Mouse (Mus musculus) gastrocnemius, postnatal 25 days (tissue): ENCODE data around the gene Tcf7. TPM values are rescaled to one million over a fixed set of nuclear protein-coding genes. Genes with fewer than 3 reads are reported as not detected.
A peak's percentile ranks its signal among the peaks of the same experiment; 100 is the strongest.

ENCODE experiments used
- DNase-seq: peaks from one replicate; pipeline ENCODE4 v3.0.0; 2022
- total RNA-seq, 2 experiments: library from RNA; stranded (reverse); gene quantifications; 1 replicate in 1 of 2; 2 replicates in 1 of 2; pipeline ENCODE4 v1.2.3; 2021

Tcf7 gene
- total RNA-seq, 2 experiments from 2014 or later, result 0.36 to 1.0 TPM

DNA sequence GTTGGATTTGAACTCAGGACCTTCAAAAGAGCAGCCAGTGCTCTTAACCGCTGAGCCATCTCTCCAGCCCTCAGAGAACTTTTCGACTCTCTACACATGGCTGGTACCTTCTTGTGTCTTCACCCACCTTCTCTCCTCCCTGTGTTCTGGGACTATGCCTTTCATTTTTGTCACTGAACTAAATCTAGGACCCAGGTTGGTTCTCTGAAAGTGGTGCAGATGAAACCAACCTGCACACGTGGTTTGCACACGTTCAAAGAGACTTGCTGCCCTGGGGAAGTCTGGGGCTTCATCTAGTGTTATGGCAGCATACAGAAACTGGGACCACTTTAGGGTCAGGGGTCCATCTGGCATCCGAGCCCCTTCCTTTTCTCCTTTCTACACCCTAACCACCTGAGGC lies 15.5 kb downstream of the Tcf7 start:
- no peak for DNase-seq

DNA sequence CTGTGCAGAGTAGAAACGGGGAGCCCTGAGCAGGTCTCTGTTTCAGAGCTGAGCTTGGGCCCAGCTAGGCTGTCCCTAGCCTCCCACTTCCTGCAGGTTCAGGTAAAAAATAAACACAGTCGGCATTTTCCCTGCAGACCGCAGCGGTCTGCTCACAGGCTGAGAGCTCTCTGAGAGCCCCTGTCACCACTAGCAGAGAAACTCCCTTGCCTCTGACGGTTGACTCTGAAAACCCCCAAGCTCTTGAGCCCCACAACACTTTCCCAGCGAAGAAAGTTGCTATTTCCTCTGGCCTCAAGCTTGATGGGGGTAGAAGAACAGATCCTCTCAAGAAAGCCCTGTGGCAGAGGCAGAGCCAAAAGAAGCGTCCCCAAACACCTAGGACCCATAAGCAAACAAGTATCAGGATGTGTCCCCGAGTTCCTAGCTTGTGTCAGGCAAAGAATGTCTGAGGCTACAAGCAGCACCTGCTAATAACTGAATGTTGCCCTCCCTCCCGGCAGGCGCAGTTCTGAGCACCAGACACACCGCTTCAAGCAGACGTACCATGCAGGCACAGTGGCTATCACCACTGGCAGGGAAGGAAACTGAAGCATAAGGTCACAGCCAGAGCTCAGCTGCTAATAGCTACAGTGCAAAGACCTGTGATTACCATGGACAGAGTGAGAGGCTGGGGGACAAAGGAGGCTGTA lies 17.1 kb downstream of the Tcf7 start:
- peak; percentile 5 for DNase-seq

GRCm38 (mm10) chr11:52264871-52265270 lies 17.9 kb downstream of the Tcf7 start:
- DNase-seq, result peak; percentile 6

DNA sequence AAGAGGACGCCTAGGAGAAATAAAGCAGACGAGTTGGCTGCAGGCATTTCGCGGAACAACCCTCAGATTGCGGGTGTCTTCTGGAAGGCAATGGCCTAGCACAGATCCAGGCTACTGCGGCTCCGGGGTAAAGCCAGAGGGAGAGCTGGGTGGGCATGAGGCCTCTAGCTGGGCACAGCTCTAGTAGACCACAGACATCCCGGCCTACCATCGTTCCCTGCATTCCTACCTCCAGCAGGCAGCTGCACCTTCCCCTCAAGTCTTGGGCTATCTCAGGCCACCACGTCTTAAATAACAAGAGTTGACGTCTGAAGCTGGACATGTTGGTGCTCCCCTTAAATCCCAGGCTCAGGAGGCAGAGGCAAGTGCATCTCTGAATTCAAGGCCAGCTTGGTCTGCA lies 20.5 kb downstream of the Tcf7 start:
- DNase-seq, result peak; percentile 1

- peak; percentile 51 for DNase-seq
Measured at GRCm38 (mm10) chr11:52261937-52262336, 20.9 kb downstream of the Tcf7 start.

DNA sequence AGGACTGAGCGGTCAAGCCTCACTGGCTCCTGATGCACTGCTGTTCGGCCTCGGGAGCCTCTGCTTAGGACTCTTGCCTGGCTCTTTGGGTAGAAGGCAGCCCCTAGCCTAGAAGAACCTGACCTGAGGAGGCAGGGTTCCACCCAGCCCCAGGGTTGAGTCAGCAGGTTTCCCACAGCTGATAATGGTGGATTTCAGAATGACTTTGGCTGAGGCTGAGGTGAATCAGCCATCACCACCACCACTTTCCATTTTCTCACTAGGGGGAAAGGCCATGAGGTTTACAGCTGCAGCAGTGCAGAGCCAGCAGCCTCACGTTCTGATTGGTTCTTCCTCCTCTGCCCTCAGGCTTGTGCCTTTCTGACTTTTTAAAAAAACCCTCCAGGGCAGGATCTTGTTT lies 21.9 kb downstream of the Tcf7 start:
- DNase-seq, result no peak

GRCm38 (mm10) chr11:52258711-52259110 lies 24.1 kb downstream of the Tcf7 start:
- no peak for DNase-seq

DNA sequence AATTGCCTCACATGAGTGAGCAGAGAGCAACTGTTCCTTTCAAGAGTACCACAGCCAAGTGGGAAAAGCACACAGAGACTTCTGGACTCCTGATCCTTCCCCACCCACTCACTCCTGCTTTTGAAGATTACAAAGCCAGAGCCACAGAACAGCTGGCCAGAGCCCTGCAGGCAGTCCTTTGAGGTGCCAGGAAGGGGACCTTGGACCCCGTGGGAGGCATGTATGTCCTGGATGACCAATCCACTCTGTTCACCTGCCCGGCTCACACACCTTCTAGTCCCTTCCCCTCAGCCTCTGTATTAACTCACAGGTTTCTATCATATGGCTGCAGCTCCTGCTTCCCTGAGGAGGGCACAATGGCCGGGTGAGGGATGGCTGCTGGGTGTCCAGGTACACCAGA lies 25.4 kb downstream of the Tcf7 start:
- no peak for DNase-seq

DNA sequence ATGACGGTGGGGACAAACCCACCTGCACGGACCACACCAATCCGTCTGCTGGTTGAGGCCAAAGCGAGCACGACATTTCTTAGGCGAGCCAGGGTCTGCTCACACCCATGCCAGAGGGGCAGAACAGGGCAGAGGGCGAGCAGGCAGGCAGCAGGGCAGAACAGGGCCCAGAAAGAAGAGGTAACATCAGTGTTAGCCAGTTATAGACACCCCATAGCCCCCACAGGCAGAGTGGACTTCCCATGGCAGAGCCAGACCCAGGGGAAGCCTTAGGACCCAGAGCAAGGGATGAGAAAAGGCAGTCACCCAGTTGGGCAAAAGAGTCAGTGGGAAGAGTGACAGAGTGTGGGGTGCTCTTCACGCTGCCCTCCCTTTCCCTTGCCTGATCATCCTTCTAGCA lies 27.7 kb downstream of the Tcf7 start:
- DNase-seq, result no peak

DNA sequence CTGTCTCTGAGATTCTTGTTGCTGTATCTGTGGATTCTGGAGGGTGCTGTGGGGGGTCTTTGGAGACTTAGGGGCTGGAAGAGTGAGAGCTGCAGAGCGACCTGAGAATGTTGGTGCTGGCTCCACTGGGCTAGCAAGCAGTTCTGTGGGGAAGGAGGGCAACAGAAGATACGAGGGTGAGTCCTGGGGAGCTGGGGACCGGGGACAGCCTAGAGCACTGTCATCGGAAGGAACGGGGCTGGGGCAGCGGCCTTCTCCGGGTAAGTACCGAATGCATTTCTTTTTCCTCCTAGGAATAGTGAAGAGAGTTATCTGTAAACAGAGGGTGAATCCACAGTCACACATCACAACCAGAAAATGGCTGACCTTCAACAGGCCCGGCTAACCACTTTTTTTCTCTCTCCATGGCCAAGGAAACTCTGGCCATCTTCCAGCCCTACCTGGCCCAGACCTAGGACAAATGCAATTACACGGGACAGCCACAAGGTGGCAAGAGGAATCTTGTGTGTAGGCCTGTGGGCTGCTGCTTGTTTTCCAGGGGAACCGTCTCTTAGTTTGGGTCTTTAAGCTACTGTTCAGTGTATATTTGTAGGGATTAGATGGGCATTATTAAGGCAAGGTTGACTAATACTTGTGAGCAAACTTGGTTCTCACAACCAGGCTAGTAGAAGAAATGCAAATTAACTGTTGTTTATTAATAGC lies 29.0 kb downstream of the Tcf7 start:
- DNase-seq, result peak; percentile 68

GRCm38 (mm10) chr11:52252692-52253091 lies 30.1 kb downstream of the Tcf7 start:
- no peak for DNase-seq

DNA sequence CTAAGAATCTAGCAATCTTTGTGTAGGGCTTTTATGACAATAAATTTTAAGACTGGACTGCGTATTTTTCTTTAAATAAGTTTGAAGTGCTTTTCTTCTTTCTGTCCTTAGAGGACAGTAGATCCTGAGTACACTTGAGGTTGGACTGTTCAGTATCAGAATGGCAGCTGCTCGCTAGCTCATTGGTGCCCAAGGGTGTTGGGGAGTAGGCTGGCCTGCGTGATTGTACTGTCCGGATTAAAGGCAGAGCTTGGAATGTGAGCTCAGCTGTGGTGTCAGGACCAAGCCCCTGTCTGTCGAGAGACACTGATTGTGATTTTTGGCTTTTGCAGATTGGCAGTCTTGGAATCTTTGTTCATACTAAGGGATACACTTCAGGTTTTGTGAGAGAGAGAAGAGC lies 31.0 kb downstream of the Tcf7 start:
- DNase-seq, result no peak

DNA sequence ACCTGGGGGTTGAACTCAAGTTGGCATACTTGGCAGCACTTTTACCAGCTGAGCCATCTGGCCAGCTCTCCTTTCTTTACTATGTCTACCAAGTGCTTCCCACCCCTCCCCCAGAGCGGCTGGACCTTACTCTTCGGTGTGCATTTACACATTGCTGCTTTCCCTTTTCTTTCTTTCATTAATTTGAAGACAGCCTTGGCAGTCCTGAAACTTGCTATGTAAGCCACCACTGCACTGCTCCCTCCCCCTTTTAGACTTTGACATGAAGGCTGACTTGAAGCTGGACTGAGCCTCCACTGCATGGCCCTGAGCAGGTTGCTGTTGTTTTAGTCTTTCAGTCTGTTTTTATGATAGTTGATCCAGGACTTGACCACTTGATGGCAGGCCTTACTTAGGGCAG lies 33.4 kb downstream of the Tcf7 start:
- DNase-seq, result no peak

DNA sequence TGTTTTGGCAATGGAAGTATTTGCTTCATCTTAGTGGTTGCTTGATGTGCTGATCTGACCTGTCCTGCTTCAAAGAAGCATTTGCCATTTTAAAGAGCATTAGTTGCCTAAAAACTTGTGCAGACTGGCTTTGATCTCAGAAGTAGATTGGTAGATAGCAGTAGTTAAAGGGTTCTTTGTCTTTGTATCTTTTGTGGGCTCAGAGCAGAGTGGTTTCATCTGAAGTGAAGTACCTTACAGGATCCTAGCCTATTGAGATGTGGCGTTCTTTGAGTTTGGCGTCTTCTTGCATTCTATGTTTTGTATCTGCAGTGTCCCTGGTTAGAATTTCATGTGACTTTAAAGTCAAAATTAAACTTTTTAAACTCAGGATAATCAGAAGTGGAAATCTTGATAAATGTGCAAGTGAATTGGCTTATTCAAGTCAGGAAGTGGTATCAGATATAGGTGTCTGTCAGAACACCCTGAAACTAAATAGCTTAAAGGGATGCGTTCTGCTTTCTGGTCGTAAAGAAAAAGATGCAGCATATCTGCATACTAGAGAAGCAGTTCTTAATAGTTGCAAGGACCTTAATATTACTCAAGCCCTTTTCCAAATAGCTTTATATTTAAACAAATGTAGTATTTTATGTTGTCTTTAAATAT lies 41.8 kb downstream of the Tcf7 start:
- no peak for DNase-seq

GRCm38 (mm10) chr11:52234509-52234908 lies 48.3 kb downstream of the Tcf7 start:
- no peak for DNase-seq

DNA sequence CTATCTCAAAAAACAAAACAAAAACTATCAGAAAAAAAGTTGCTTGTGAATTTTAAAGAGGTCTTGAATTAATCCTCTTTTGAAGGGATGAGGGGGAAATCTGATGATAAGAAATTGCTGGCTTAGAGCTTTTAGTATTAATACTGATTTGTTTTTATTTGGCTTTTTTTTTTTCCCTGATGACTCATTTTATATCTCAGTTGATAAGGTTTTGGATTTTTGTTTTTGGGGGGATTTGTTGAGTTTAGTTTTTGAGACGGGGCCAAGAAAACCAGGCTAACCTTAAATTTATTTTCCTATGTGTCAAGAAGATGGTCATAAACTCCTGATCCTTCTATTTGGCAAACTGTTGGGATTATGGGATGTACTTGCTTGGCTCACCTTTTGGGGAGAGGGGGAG lies 48.9 kb downstream of the Tcf7 start:
- DNase-seq, result no peak

DNA sequence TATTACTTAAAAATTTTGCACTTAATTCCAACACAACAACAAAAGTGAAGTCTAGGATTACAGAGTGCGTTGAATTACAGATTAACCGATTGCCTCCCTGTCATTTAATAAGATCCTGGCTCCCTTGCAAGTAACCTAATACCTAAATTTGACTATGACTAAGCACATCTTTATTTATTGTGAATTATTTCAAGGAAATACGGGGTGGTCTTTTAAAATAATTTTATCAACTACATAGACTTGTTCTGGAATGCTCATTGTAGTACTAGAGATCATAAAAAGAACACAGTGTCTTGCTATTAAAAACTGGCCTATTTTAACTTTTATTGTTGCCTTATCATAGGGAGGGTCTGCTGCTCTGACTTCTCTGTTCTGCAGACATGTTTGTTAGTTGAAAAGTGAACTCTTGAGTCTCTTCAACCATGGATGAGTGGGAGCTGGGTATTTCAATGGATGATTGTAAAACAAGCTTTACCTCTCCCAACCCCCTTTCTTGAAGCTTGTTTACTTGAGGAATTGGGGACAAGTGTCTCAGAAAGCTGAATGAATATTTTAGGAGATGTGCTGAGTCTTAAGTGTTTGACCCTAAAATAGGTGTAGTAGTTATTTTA lies 49.7 kb downstream of the Tcf7 start:
- DNase-seq, result no peak

GRCm38 (mm10) chr11:52231606-52232541 lies 50.9 kb downstream of the Tcf7 start, which contains the start of gene Skp1a:
Gene Skp1a (plus strand): TSS chr11:52231995.
- peak; percentile 89 for DNase-seq

DNA sequence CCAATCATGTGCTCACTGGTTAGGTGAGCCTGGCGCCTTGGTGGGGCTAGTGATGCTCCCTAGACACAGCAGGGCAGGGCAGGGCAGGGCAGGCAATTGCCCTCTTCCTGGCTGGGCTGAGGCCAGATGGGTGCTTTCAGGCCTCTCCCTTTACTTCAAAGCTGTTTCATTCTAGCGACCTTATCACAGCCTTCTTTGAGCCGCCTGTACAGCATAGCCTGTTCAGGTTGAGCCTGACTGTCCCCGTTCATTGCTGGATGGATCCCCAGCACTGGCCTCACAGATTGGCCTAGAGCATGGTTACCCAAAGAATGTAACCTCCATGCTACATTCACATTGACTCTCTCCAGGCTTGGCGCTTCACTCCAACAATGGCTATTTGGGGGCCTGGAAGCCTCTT lies 52.1 kb downstream of the Tcf7 start:
- DNase-seq, result no peak

GRCm38 (mm10) chr11:52228722-52229448 lies 53.9 kb downstream of the Tcf7 start:
- DNase-seq, result no peak
